Mouse (Mus musculus) lung, adult 2 months (tissue): ENCODE measurements around the gene Chuk.

ENCODE experiments used
- CTCF ChIP-seq: fragments of 200-500 bp; IDR thresholded peaks from 2 replicates; pipeline ENCODE4 v1.5.1; 2011; ENCODE audit warnings: mild to moderate bottlenecking, low read length, control low read depth; ENCODE audit not compliant: insufficient read depth
- POLR2A ChIP-seq: fragments of 200-500 bp; IDR thresholded peaks from 2 replicates; pipeline ENCODE4 v1.6.1; 2011; ENCODE audit warnings: low read depth, mild to moderate bottlenecking, control low read depth, low read length, borderline replicate concordance; ENCODE audit errors: extremely low read depth

DNA sequence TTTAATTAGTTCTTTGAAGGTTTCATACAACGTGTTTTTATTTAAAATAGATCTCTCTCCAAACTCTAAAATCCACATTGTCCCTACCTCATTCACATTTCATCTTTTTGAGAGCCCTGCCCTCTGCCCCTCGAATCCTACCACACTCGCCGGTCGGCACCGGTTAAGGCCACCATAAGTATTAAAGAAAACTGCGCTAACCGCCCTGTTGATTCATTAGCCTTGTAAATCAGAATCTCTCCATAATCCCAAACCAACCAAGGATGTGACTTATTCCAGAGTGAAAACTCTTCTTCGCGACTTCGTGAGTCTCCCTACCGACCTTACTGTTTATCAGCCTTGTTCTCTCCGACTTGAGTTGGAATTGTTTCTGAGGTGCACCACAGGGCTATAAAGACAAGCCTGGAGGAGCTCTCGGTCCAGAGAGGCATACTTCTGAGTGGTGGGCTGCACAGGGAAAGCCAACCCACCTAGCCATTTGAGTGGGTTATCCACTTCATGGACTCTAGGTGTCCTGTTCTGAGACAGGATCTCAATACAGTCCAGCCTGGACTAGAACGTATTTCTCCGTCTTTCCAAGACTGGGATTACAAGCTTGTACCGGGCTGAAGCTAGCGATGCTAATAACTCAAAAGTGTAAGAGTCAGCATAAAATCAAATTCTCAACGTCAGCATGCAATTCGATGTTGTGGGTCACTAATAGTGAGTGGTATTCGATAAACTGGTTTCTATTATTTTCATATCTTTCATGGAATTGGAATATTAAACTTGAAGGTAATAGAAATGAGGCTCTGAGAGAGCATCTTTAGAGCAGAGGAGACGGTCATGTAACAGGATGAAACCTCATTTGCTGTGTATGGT lies 611 bp upstream of the Chuk start:
- TF ChIP-seq CTCF (no peak), POLR2A (no peak)
